Mouse (Mus musculus): ENCODE measurements around the gene Adamtsl4. TPM values are rescaled to one million over a fixed set of nuclear protein-coding genes. Genes with fewer than 3 reads are reported as not detected.

Gene Adamtsl4
- polyA plus RNA-seq, 1 experiment: 3.1 TPM

- no peaks in the 10 kb centered on the region for H3K27me3 ChIP-seq (ENCODE audit: control insufficient read depth, insufficient read depth, insufficient read length)
- H3K79me2 ChIP-seq (ENCODE audit: control insufficient read depth, insufficient read depth): peaks cover 15% of the 10 kb centered on the region
- no peak overlapping the region for H3ac ChIP-seq (ENCODE audit: control insufficient read depth, insufficient read length, low read depth)
- H3K4me3 ChIP-seq (ENCODE audit: insufficient read depth, poor library complexity, severe bottlenecking): no peak overlapping the region
- TF ChIP-seq FOSL1 (IDR thresholded peaks at IDR 0.05; ENCODE audit: insufficient read depth, low read length, poor library complexity, severe bottlenecking) (no peak), MYOD1 (IDR thresholded peaks at IDR 0.05; ENCODE audit: control insufficient read depth, insufficient read length, low read depth) (no peak), USF1 (IDR thresholded peaks at IDR 0.05; ENCODE audit: low read depth) (no peak), MAX (IDR thresholded peaks at IDR 0.05) (no peak), MYOG (IDR thresholded peaks at IDR 0.05; ENCODE audit: control insufficient read depth, extremely low read depth, insufficient read length) (no peak), CEBPB (IDR thresholded peaks at IDR 0.05; ENCODE audit: low read depth) (no peak), CTCF (IDR thresholded peaks at IDR 0.05; ENCODE audit: control insufficient read depth, insufficient read depth, insufficient read length) (no peak)
- H3K79me3 ChIP-seq (ENCODE audit: low read depth): no peaks in the 10 kb centered on the region
- H3K36me3 ChIP-seq (ENCODE audit: control insufficient read depth, insufficient read depth): no peaks in the 10 kb centered on the region
These were observed 34.2 kb downstream of the Adamtsl4 start for GRCm38 (mm10) chr3:95653473-95654034.

GRCm38 (mm10) chr3:95652871-95653270, 34.8 kb downstream of the Adamtsl4 start:
- H3K79me2 ChIP-seq (ENCODE audit: control insufficient read depth, insufficient read depth): peaks cover 9% of the 10 kb centered on the region
- H3K4me3 ChIP-seq (ENCODE audit: insufficient read depth, poor library complexity, severe bottlenecking): no peak overlapping the region
- H3ac ChIP-seq (ENCODE audit: control insufficient read depth, insufficient read length, low read depth): no peak overlapping the region
- no peaks in the 10 kb centered on the region for H3K79me3 ChIP-seq (ENCODE audit: low read depth)
- no peaks in the 10 kb centered on the region for H3K36me3 ChIP-seq (ENCODE audit: control insufficient read depth, insufficient read depth)
- TF ChIP-seq MYOD1 (IDR thresholded peaks at IDR 0.05; ENCODE audit: control insufficient read depth, insufficient read length, low read depth) (no peak), MYOG (IDR thresholded peaks at IDR 0.05; ENCODE audit: control insufficient read depth, extremely low read depth, insufficient read length) (no peak), USF1 (IDR thresholded peaks at IDR 0.05; ENCODE audit: low read depth) (no peak), CEBPB (IDR thresholded peaks at IDR 0.05; ENCODE audit: low read depth) (no peak), FOSL1 (IDR thresholded peaks at IDR 0.05; ENCODE audit: insufficient read depth, low read length, poor library complexity, severe bottlenecking) (no peak), MAX (IDR thresholded peaks at IDR 0.05) (no peak), CTCF (IDR thresholded peaks at IDR 0.05; ENCODE audit: control insufficient read depth, insufficient read depth, insufficient read length) (no peak)
- no peaks in the 10 kb centered on the region for H3K27me3 ChIP-seq (ENCODE audit: control insufficient read depth, insufficient read depth, insufficient read length)

DNA sequence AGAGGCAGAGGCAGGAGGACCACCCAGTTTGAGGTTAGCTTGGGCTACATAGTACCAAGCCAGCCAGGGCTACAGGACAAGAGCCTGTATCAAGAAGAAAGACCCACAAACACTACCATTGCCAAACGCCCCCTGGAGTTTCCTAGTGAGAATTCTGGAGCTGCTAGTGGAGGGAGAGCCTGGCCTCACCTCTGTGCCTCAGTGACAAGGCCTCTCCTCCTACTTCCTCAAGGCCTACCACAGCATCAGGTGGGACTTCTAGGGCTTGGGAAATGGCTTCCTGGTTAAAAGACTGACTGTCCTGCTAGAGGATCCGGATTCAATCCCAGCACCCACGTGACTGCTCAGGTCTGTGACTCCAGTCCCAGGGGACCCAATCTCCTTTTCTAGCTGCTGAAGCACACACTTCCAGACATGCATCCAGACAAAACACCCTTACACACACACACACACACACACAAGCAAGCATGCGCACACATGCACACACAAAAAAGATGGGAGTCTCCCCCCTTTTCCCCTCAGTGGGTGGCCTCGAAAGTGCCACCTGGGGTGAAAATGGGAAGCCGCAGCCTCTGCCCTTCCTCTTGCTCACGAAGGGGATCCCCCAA, 35.4 kb downstream of the Adamtsl4 start:
- Histone ChIP-seq H3ac (ENCODE audit: control insufficient read depth, insufficient read length, low read depth) (no peak overlapping the region), H3K36me3 (ENCODE audit: control insufficient read depth, insufficient read depth) (no peaks in the 10 kb centered on the region), H3K27me3 (ENCODE audit: control insufficient read depth, insufficient read depth, insufficient read length) (no peaks in the 10 kb centered on the region), H3K79me2 (ENCODE audit: control insufficient read depth, insufficient read depth) (peaks cover 3% of the 10 kb centered on the region), H3K4me3 (ENCODE audit: insufficient read depth, poor library complexity, severe bottlenecking) (no peak overlapping the region), H3K79me3 (ENCODE audit: low read depth) (no peaks in the 10 kb centered on the region)
- TF ChIP-seq MYOD1 (IDR thresholded peaks at IDR 0.05; ENCODE audit: control insufficient read depth, insufficient read length, low read depth) (no peak), USF1 (IDR thresholded peaks at IDR 0.05; ENCODE audit: low read depth) (no peak), CEBPB (IDR thresholded peaks at IDR 0.05; ENCODE audit: low read depth) (no peak), FOSL1 (IDR thresholded peaks at IDR 0.05; ENCODE audit: insufficient read depth, low read length, poor library complexity, severe bottlenecking) (no peak), CTCF (IDR thresholded peaks at IDR 0.05; ENCODE audit: control insufficient read depth, insufficient read depth, insufficient read length) (no peak), MYOG (IDR thresholded peaks at IDR 0.05; ENCODE audit: control insufficient read depth, extremely low read depth, insufficient read length) (no peak), MAX (IDR thresholded peaks at IDR 0.05) (no peak)

GRCm38 (mm10) chr3:95651391-95652203, 36.1 kb downstream of the Adamtsl4 start:
- H3ac ChIP-seq (ENCODE audit: control insufficient read depth, insufficient read length, low read depth): no peak overlapping the region
- no peak for TF ChIP-seq MYOG (IDR thresholded peaks at IDR 0.05; ENCODE audit: control insufficient read depth, extremely low read depth, insufficient read length)
- no peak for TF ChIP-seq CEBPB (IDR thresholded peaks at IDR 0.05; ENCODE audit: low read depth)
- TF ChIP-seq USF1 (IDR thresholded peaks at IDR 0.05; ENCODE audit: low read depth): no peak
- TF ChIP-seq MYOD1 (IDR thresholded peaks at IDR 0.05; ENCODE audit: control insufficient read depth, insufficient read length, low read depth): no peak
- no peak for TF ChIP-seq CTCF (IDR thresholded peaks at IDR 0.05; ENCODE audit: control insufficient read depth, insufficient read depth, insufficient read length)
- TF ChIP-seq FOSL1 (IDR thresholded peaks at IDR 0.05; ENCODE audit: insufficient read depth, low read length, poor library complexity, severe bottlenecking): no peak
- no peak for TF ChIP-seq MAX (IDR thresholded peaks at IDR 0.05)
- H3K27me3 ChIP-seq (ENCODE audit: control insufficient read depth, insufficient read depth, insufficient read length): no peaks in the 10 kb centered on the region
- H3K79me2 ChIP-seq (ENCODE audit: control insufficient read depth, insufficient read depth): no peaks in the 10 kb centered on the region
- H3K36me3 ChIP-seq (ENCODE audit: control insufficient read depth, insufficient read depth): no peaks in the 10 kb centered on the region
- H3K4me3 ChIP-seq (ENCODE audit: insufficient read depth, poor library complexity, severe bottlenecking): no peak overlapping the region
- no peaks in the 10 kb centered on the region for H3K79me3 ChIP-seq (ENCODE audit: low read depth)

GRCm38 (mm10) chr3:95651033-95651373, 36.7 kb downstream of the Adamtsl4 start:
- Histone ChIP-seq H3K79me2 (ENCODE audit: control insufficient read depth, insufficient read depth) (no peaks in the 10 kb centered on the region), H3K4me3 (ENCODE audit: insufficient read depth, poor library complexity, severe bottlenecking) (no peak overlapping the region)

More at GRCm38 (mm10) chr3:95651033-95651373, 36.7 kb downstream of the Adamtsl4 start:
- Histone ChIP-seq H3K27me3 (ENCODE audit: control insufficient read depth, insufficient read depth, insufficient read length) (no peaks in the 10 kb centered on the region), H3K79me3 (ENCODE audit: low read depth) (no peaks in the 10 kb centered on the region), H3ac (ENCODE audit: control insufficient read depth, insufficient read length, low read depth) (no peak overlapping the region), H3K36me3 (ENCODE audit: control insufficient read depth, insufficient read depth) (no peaks in the 10 kb centered on the region)
- TF ChIP-seq USF1 (IDR thresholded peaks at IDR 0.05; ENCODE audit: low read depth): peak; percentile 76
- TF ChIP-seq CTCF (IDR thresholded peaks at IDR 0.05; ENCODE audit: control insufficient read depth, insufficient read depth, insufficient read length): no peak

Measured in C2C12 (cell line).